Mouse (Mus musculus) fibroblast of lung, adult 2 months (primary cell): ENCODE measurements around the gene Spata17.

ENCODE experiments used
- DNase-seq: peaks from one replicate; pipeline ENCODE4 v3.0.0-alpha.2; 2011; ENCODE audit warnings: low read depth

Gene Spata17

GRCm38 (mm10) chr1:187003441-187003861 is 211.8 kb downstream of the Spata17 start:
- no peak for DNase-seq

GRCm38 (mm10) chr1:186997596-186998304 is 217.5 kb downstream of the Spata17 start:
- DNase-seq, result no peak
